Mouse (Mus musculus) heart, adult 9 months (tissue): ENCODE data around the gene Psmc3ip.
A peak's percentile ranks its signal among the peaks of the same experiment; 100 is the strongest.

ENCODE experiments used
- DNase-seq, 2 experiments: peaks; one replicate each; pipeline ENCODE4 v3.0.0; 2022; ENCODE audit warnings: low spot score in 2 of 2

The Psmc3ip gene

DNA sequence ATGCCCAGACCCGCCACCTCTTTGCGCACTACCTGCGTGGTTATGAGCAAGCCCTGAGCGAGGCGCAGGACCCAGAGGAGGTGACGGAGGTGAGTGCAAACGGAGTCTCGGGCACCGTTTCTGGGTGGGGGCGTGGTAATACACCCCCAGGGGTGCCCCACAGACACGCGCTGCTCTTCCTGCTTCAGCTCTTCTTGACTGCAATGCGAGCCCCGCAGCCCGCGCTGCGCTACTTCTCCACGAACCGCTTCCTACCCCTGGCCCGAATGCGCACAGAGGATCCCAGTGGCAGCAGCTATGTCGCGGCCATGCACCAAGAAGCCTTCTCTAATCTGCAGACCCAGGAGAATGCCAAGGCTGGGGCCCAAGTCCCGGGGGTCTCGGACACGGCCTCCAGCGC lies 15.5 kb downstream of the Psmc3ip start:
- no peak for DNase-seq

GRCm38 (mm10) chr11:101078121-101078520 lies 17.1 kb downstream of the Psmc3ip start, which contains the start of gene Hsd17b1:
TSS of gene Hsd17b1 (plus strand) at chr11:101078411.
- DNase-seq: no peak

DNA sequence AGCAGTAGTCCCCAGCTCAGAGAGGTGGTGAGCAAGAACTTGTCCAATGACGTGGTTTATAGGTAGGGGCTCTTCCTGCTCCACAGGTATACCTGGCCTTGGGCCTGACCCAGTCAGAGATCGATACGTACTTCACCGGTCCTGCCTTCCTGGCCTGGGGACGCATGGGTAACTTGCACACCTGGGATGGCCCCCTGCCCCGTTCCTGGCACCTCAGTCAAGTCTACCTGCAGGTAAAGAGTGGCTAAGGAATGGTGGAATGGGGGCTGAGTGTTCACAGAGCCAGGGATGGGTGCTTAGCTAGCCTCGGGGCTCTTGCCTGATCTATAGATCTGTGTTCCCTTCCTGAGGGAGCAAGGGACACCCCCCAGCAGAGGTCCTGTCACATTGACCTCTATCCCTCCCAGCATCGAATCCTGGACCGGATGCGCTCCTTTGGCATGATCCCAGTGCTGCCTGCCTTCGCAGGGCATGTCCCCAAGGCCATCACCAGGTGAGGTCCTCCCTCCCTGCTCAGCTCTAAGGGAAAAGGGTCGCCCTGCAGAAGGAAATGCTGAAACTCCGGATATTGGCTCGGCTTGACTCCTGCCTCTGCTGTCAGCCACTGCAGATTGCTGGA lies 23.3 kb downstream of the Psmc3ip start:
- DNase-seq: no peak

DNA sequence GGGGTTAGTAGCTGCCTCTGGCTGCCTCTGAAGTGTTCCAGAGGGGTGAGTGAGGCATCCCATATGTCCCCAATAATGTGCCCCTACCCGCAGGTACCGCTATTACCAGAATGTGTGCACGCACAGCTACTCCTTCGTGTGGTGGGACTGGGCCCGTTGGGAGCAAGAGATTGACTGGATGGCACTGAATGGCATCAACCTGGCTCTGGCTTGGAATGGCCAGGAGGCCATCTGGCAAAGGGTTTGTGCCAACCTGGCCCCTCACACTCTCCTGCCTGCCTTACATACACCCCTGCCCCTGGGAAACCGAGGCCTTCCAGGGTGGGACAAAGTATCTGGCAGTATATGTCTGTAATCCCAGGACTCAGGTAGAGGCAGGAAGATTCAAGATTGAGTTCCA lies 24.2 kb downstream of the Psmc3ip start:
- DNase-seq: no peak

- DNase-seq: no peak
Observed at GRCm38 (mm10) chr11:101070189-101070527, 25.1 kb downstream of the Psmc3ip start.

DNA sequence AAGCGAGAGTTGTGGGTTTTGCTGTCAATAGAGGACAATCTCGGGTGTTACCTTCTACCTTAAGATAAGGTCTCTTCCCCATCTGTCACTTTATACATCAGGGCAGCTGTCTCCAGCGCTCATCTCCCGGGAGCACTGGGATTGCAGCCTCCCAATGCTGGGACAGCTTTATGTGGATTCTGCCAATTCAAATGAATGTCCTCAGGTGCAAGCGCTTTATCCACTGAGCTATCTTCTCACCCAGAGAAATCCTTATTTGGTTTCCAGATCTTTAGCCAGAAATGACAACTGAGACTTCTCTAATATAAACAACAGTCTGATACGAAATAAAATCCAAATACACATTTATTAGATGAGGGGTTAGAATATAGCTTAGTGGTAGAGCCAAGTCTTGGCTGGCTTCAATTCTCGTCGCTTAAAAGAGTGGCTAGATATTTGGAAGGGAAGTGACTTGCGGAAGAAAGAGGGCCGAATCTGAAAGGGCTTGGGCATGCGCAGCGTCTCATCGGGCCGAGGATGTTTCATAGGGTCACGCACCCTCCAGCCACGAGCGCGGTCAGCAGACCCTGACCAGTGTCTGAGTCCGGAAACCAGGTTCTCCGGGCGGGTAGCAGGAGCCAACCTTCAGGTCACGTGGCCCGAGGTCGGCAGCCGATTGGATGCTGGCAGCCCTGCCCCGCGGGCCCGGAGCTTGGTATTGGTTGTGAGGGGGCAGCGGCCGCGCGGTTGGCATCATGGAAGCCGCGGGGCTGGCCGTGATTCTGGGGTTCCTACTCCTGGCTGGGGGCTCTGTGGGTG lies 25.6 kb downstream of the Psmc3ip start, which contains the start of gene Naglu:
TSS of gene Naglu (plus strand) at position 622 of the 798 bp plus-strand sequence.
- DNase-seq: peak; percentile 96 to 98

GRCm38 (mm10) chr11:101066549-101067412 lies 28.5 kb downstream of the Psmc3ip start:
- DNase-seq: peak; percentile 72 to 83

- DNase-seq: no peak
Observed at GRCm38 (mm10) chr11:101065002-101065401, 30.2 kb downstream of the Psmc3ip start.

DNA sequence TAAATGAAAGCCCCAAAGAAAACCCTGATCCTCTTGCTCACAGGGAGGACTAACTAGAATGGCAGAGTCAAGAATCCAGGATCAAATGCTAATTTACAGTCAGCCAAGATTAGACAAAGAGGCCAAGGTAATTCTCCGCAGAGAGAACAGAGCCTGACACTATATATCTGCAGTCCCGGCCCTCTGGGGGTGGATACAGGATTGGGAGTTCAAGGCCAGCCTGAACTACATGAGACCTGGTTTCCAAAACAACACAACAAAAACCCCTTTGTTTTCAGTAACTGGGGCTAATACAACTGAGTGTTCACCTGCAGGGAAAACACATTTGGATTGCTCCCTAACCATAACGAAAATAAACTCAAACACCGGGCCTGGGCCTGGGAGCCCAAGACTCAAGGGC lies 30.8 kb downstream of the Psmc3ip start:
- DNase-seq: no peak

DNA sequence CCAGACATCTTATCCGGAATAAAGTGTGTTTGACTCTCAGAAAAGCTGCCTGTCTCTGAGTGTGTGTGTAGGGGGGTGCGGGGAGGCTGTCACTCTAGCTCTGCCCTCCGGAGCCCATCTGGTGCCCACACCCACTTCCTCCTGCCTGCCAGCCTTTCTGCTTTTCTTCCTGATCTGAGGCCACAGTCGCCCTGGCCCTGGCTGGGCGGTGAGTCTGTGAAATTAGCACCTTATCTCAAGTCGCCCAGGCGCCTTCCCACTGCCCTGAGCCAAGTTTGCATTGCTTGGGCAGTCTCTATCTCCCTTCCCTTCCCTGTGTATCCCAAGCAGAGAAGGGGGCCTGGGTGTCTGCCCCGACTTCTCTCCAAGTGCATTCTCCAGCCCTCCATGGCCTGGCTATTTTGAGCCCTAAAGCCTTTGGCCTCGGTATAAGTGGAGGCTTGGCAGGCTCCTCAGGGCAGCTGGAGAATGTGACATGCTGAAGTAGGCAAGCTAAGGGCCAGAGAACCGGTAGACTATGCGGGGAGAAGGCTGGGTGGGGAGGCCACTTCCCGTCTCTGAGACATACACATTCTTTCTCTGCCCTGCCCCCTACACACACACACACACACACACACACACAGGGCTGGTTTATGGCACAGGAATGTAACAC lies 31.4 kb downstream of the Psmc3ip start:
- peak; percentile 87 to 90 for DNase-seq

DNA sequence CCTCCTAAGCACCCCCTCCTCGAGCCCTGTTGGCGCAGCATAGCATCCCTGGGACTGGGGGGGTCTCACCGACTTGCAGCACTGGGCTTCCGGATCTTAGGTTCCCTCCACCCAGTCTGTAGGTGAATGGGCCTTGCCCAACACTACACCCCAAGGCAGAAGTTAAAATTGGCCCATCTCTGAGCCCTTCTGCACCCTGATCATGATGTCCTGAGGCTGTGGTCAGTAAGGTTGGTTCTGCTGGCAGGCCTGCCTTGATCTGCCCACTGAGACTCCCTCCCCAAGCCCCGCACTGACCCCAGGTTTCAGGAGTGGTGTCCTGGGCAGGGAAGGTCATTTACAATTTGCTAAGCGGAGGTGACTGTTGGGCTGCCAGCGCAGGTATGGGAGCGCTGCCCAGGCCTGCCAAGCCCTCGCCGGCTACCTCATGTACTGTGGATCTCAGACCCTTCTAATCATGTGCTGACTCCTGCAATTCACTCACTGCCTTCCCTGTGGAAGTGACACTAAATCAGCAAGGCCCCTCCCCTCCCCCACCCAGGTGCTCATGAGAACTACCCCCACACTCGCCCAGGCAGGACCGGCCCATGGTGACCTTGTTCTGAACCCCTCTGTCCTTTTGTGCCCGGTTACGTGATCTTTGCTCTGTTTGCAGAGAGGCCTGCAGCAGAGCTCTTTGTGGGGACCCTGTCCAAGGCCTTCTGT lies 32.1 kb downstream of the Psmc3ip start:
- no peak for DNase-seq

GRCm38 (mm10) chr11:101062165-101062884 lies 32.9 kb downstream of the Psmc3ip start:
- peak; percentile 84 to 87 for DNase-seq

DNA sequence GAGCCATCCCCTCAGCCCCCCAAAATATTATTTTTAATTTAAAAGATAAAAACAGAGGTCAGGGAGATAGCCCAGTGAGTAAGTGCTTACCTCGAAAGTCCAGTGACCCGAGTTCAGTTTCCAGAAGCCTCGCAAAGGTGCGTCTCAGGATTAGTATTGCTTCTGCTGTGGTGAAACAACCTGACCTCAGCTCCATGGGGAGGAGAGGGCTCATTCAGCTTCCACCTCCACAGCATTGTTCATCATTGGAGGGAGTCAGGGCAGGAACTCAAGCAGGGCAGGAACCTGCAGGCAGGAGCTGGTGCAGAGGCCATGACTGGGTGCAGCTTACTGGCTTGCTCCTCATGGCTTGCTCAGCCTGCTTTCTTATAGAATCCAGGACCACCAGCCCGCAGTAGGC lies 34.2 kb downstream of the Psmc3ip start:
- DNase-seq: no peak

DNA sequence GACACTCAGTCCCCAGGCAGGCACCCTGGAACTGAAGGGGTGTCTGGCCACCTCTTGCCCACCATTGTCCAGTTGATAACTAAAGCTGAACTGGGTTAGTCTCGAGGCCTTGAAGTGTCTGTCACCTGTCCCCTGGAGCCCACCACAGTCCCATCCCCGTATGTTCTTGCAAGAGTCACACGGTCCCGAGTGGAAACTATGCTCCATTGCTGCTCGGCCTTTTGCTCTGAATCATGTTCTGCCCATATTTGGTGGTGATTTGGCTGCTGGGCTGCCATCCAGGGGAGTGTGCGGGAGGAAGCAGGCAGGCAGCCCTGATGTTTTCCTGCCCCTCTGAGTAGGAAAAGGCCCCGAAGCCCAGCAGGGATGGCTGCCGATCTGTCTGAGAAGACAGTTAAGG lies 35.1 kb downstream of the Psmc3ip start:
- peak; percentile 82 to 87 for DNase-seq

DNA sequence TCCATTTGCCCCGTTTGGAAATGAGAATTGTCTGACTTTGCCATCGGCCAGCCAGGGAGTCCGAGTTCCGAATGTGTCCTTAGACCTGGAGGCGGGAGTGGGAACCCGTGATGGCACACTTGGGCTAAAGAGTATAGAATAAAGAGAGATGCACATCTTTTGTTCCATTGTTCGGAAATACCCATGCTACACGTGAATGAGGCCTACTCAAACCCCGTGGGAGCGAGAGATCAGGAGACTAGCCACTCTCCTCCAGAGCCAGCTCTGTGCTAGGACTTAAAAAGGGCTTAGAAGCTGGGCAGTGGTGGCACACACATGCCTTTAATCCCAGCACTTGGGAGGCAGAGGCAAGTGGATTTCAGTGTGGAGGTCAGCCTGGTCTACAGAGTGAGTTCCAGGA lies 35.8 kb downstream of the Psmc3ip start:
- no peak for DNase-seq

DNA sequence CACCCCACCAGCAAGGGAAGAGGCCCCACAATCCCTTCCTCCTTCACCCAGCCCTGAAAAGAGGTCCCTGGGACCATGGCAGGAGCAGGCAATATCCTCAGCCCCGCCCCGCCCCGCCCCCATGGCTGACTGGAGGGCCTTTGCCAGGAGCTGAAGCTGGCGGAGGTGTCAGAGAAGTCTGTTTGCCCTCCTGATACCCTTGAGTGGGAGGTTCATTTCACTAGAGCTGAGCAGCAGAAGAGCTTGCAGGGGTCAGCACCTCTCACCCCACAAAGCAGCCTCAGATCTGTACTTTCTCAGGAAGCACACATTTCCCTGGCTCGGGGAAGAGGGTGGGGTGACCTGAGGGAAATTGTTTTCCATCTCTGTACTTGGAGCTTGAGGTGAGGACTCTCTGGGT lies 36.5 kb downstream of the Psmc3ip start:
- peak; percentile 70 to 85 for DNase-seq

DNA sequence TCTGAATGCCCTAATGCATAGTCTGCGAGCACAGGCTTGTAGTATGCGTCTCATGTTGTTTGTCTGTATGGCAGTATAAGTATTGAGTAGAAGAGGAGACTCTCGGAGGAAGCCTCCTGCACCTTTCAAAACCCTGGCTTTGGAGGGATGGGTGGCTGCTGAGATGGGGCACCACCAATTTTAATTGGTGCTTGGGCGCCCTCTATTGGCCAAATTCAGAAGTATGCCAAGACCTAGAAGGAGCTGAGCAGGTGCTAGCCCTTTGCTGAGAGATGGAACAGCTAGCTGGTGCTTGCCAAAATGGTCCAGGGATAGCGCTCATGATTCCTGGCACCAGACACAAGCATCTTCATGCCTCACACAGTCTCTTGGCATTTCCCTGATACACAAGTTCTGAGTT lies 37.4 kb downstream of the Psmc3ip start:
- peak; percentile 79 to 87 for DNase-seq

DNA sequence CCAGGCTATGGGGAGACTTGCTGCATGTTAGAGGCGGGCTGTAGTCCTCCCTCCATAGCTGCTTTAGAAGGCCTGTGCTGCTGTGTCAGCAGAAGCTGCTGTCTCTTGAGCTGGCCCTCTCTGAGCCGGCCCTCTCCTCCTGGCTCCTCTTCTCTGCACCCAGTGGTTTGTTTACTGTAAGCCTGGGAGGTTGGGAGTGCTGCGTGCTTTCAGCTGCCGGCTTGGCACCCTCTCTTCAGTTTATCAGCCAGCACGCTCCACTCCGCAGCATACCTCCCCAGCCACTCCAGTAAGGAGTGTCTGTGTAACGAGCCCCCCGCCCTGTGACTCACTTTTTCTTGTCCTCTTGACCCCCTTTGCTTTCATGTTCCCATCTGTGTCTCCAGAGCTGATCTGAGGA lies 38.4 kb downstream of the Psmc3ip start:
- peak; percentile 61 to 69 for DNase-seq

GRCm38 (mm10) chr11:101055418-101055817 lies 39.8 kb downstream of the Psmc3ip start:
- DNase-seq: no peak

- DNase-seq: no peak
Observed at GRCm38 (mm10) chr11:101053974-101054373, 41.3 kb downstream of the Psmc3ip start.
